Mouse (Mus musculus) ES-Bruce4 (cell line): ENCODE measurements around the gene Il2ra.

Source experiments
- CTCF ChIP-seq: IDR thresholded peaks from one replicate; pipeline ENCODE4 v1.8.1; 2011; ENCODE audit warnings: low read depth, low read length
- EP300 ChIP-seq: IDR thresholded peaks from 2 replicates; pipeline ENCODE4 v1.6.1; 2011; ENCODE audit warnings: low read depth, low read length; ENCODE audit not compliant: insufficient read depth
- POLR2A ChIP-seq: IDR thresholded peaks from one replicate; pipeline ENCODE4 v1.8.1; 2011; ENCODE audit warnings: low read length; ENCODE audit not compliant: insufficient read depth

DNA sequence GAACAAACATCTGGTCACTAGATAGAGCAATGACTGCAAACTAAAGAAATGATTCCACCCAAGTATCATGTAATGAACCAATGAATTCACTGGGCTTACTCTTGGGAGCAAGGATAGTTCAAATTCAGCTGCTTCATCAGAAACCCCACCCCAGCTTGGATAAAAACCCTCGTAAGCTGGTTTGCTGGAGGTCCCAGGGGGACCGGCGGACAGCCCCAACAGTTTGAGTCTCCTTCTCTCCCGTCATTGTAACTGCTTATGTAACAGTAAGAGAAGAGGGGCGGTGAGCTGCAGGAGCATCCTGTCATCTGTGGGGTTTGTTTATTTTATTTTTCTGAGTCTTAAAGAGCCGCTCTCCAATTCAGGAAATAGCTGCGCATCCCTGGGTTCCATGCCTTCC, 37.0 kb downstream of the Il2ra start:
- TF ChIP-seq EP300: no peak
- TF ChIP-seq POLR2A: no peak
- no peak for TF ChIP-seq CTCF
